Mouse (Mus musculus) lung, postnatal 0 days (tissue): Measurements from ENCODE around the gene Serpina12. TPM values are rescaled to one million over a fixed set of nuclear protein-coding genes. Genes with fewer than 3 reads are reported as not detected.

ENCODE experiments used
- ATAC-seq: fragments of 200-750 bp; cut with Nextera tagmentation; 2 replicates; pipeline ENCODE4 v1.8.0; 2017; ENCODE audit warnings: moderate library complexity
- DNase-seq: peaks from one replicate; pipeline ENCODE4 v3.0.0-alpha.2; 2016; ENCODE audit warnings: low spot score
- H3K27ac ChIP-seq: fragments of 300-500 bp; sonication (generic); 2 replicates; pipeline ENCODE4 v1.5.1; 2014; ENCODE audit warnings: antibody characterized with exemption, mild to moderate bottlenecking, low read length, mixed read lengths
- H3K27me3 ChIP-seq: fragments of 300-500 bp; sonication (generic); replicated peaks from 2 replicates; pipeline ENCODE4 v1.6.1; 2014; ENCODE audit warnings: low read length, mixed read lengths; ENCODE audit not compliant: insufficient read depth
- H3K36me3 ChIP-seq: fragments of 300-500 bp; sonication (generic); 2 replicates; pipeline ENCODE4 v1.6.1; 2014; ENCODE audit warnings: low read length, mixed read lengths; ENCODE audit not compliant: insufficient read depth
- H3K4me1 ChIP-seq: fragments of 300-500 bp; sonication (generic); 2 replicates; pipeline ENCODE4 v1.6.1; 2014; ENCODE audit warnings: antibody characterized with exemption, low read depth, low read length, mixed read lengths; ENCODE audit not compliant: insufficient read depth
- H3K4me2 ChIP-seq: fragments of 300-500 bp; sonication (generic); replicated peaks from 2 replicates; pipeline ENCODE4 v1.6.1; 2014; ENCODE audit warnings: low read depth, mild to moderate bottlenecking, low read length, moderate library complexity, mixed read lengths
- H3K4me3 ChIP-seq: fragments of 300-500 bp; sonication (generic); 2 replicates; pipeline ENCODE4 v1.5.1; 2014; ENCODE audit warnings: low read depth, low read length
- H3K9ac ChIP-seq: fragments of 300-500 bp; sonication (generic); replicated peaks from 2 replicates; pipeline ENCODE4 v1.6.1; 2014; ENCODE audit warnings: low read depth, mild to moderate bottlenecking
- H3K9me3 ChIP-seq: fragments of 300-500 bp; sonication (generic); 2 replicates; pipeline ENCODE4 v1.6.1; 2016; ENCODE audit warnings: low read length, mixed read lengths
- CTCF ChIP-seq: IDR thresholded peaks from 2 replicates; pipeline ENCODE4 v1.5.1; 2016; ENCODE audit warnings: antibody characterized with exemption, mild to moderate bottlenecking
- EP300 ChIP-seq: IDR thresholded peaks from 2 replicates; pipeline ENCODE4 v1.6.1; 2016; ENCODE audit warnings: antibody characterized with exemption, mild to moderate bottlenecking, control low read depth
- WGBS: fragments of 180-500 bp; shearing (Covaris S2); extraction: QIAGEN DNeasy Blood & Tissue Kit; methylation state at CpG from one replicate; pipeline ENCODE4 v1.1.7; 2014; 5-methylcytosine and 5-hydroxymethylcytosine counted together
- polyA plus RNA-seq: library from polyadenylated mRNA; unstranded; fragments of >200 nt; fragmentation: Nextera tagmentation; extraction: Ambion mirVana; gene quantifications from 2 replicates; pipeline ENCODE4 v1.2.1, GENCODE M21; 2015

Gene Serpina12
- polyA plus RNA-seq, 1 experiment from 2014 or later = not detected

- H3K4me3 ChIP-seq = no peak overlapping the region
- WGBS = 67% methylated on average over 8 of the region's 8 CpGs
- H3K27me3 ChIP-seq = no peaks in the 10 kb centered on the region
- H3K4me1 ChIP-seq = no peaks in the 10 kb centered on the region
- no peaks in the 10 kb centered on the region for H3K9me3 ChIP-seq
- no peak overlapping the region for H3K4me2 ChIP-seq
- no peak overlapping the region for H3K9ac ChIP-seq
- TF ChIP-seq EP300 = no peak
- TF ChIP-seq CTCF = no peak
- no peak overlapping the region for H3K27ac ChIP-seq
- ATAC-seq = 0 out of 2 replicates have a peak, but pooled peaks have one; percentile 18
- no peak for DNase-seq
- no peaks in the 10 kb centered on the region for H3K36me3 ChIP-seq
Observed at GRCm38 (mm10) chr12:104055755-104056154, 11.5 kb upstream of the Serpina12 start.

GRCm38 (mm10) chr12:104053995-104054394 lies 9.8 kb upstream of the Serpina12 start:
- H3K27me3 ChIP-seq = no peaks in the 10 kb centered on the region
- no peak overlapping the region for H3K4me2 ChIP-seq
- H3K9ac ChIP-seq = no peak overlapping the region
- H3K9me3 ChIP-seq = no peaks in the 10 kb centered on the region
- no peaks in the 10 kb centered on the region for H3K36me3 ChIP-seq
- ATAC-seq (peak; percentile 85), DNase-seq (peak; percentile 88)
- no peak overlapping the region for H3K4me3 ChIP-seq
- no peak overlapping the region for H3K27ac ChIP-seq
- 62% methylated on average over 1 of the region's 1 CpGs for WGBS
- no peaks in the 10 kb centered on the region for H3K4me1 ChIP-seq
- no peak for TF ChIP-seq CTCF
- TF ChIP-seq EP300 = no peak

DNA sequence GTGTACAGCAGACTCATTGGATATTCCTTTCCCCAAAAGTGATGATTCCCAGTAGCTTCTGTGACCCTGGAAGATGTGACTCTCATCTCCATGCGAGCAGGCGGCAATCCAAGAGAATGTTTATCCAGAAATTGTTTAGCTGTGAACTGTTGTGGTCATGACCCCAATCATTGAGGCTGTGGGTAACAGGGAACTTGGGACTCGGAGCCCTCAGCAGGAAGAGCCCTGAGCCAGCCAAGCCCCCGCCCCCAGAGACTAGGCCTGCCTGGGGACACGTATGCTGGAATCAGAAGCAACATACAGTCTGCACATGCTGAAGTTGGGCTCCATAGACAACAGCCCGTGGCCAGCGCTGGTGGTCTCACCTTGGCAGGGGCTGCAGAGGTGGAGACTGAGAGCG lies 1.5 kb upstream of the Serpina12 start:
- Histone ChIP-seq H3K36me3 (no peaks in the 10 kb centered on the region), H3K4me3 (no peak overlapping the region), H3K27ac (no peak overlapping the region), H3K4me1 (no peaks in the 10 kb centered on the region; the same call in 1 of the 2 replicates), H3K9ac (no peak overlapping the region), H3K27me3 (no peaks in the 10 kb centered on the region), H3K9me3 (no peaks in the 10 kb centered on the region), H3K4me2 (no peak overlapping the region)
- WGBS = 67% methylated on average over 8 of the region's 8 CpGs
- ATAC-seq (peak; percentile 30; the same call in 1 of the 2 replicates), DNase-seq (no peak)
- TF ChIP-seq EP300 = no peak
- TF ChIP-seq CTCF = no peak

- TF ChIP-seq CTCF (no peak), EP300 (no peak)
- H3K9me3 ChIP-seq = no peaks in the 10 kb centered on the region
- 0 out of 2 replicates have a peak overlapping the region, but pooled peaks have one; percentile 14 for H3K27ac ChIP-seq
- H3K4me1 ChIP-seq = no peaks in the 10 kb centered on the region; the same call in 1 of the 2 replicates
- DNase-seq (no peak), ATAC-seq (no peak)
- no peak overlapping the region for H3K4me2 ChIP-seq
- WGBS = 82% methylated on average over 2 of the region's 2 CpGs
- H3K36me3 ChIP-seq = no peaks in the 10 kb centered on the region
- no peak overlapping the region for H3K4me3 ChIP-seq
- no peaks in the 10 kb centered on the region for H3K27me3 ChIP-seq
- H3K9ac ChIP-seq = no peak overlapping the region
Observed at GRCm38 (mm10) chr12:104042753-104043152, 1.5 kb downstream of the Serpina12 start.

DNA sequence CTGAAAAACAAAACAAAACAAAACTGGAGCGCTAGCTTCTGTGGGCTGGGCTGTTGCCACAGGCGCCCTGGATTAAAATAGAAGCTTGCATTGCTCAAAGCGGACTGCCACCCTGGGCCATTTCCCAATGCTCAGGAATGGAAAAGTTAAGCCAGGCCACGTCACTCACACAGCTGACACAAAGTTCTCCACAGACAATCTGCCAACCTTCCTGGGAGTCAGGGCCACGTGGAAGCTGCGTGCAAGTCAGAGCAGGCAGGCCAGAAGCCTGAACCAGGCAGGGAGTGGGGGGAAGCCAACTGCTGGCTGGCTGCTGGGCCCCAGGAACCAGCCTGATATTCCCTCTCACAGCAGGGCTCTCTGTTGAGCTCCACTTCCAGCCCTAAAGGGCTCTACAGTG lies 2.8 kb downstream of the Serpina12 start:
- Histone ChIP-seq H3K9ac (no peak overlapping the region), H3K27me3 (no peaks in the 10 kb centered on the region), H3K27ac (peak overlapping the region; percentile 76), H3K4me1 (no peaks in the 10 kb centered on the region; the same call in 1 of the 2 replicates), H3K9me3 (no peaks in the 10 kb centered on the region), H3K4me2 (no peak overlapping the region), H3K4me3 (no peak overlapping the region), H3K36me3 (no peaks in the 10 kb centered on the region)
- no peak for TF ChIP-seq CTCF
- no peak for TF ChIP-seq EP300
- peak; percentile 89 for DNase-seq
- WGBS = 40% methylated on average over 6 of the region's 6 CpGs
- ATAC-seq = peak; percentile 89

- TF ChIP-seq CTCF = no peak
- TF ChIP-seq EP300 = no peak
- H3K9ac ChIP-seq = no peak overlapping the region
- H3K4me3 ChIP-seq = no peak overlapping the region
- no peak overlapping the region for H3K4me2 ChIP-seq
- H3K9me3 ChIP-seq = no peaks in the 10 kb centered on the region
- H3K36me3 ChIP-seq = no peaks in the 10 kb centered on the region
- 87% methylated on average over 7 of the region's 7 CpGs for WGBS
- no peak for ATAC-seq
- DNase-seq = no peak
- H3K4me1 ChIP-seq = no peaks in the 10 kb centered on the region
- H3K27me3 ChIP-seq = no peaks in the 10 kb centered on the region
- H3K27ac ChIP-seq = no peak overlapping the region
Observed at GRCm38 (mm10) chr12:104038181-104038580, 6.1 kb downstream of the Serpina12 start.

- Histone ChIP-seq H3K4me3 (no peak overlapping the region), H3K4me2 (no peak overlapping the region), H3K27ac (no peak overlapping the region), H3K36me3 (no peaks in the 10 kb centered on the region), H3K9me3 (no peaks in the 10 kb centered on the region), H3K4me1 (no peaks in the 10 kb centered on the region), H3K9ac (no peak overlapping the region), H3K27me3 (no peaks in the 10 kb centered on the region)
- no peak for DNase-seq
- TF ChIP-seq CTCF (no peak), EP300 (no peak)
- no peak for ATAC-seq
- WGBS = 100% methylated on average over 1 of the region's 1 CpGs
Observed at GRCm38 (mm10) chr12:104033752-104034151, 10.5 kb downstream of the Serpina12 start.
